Mouse (Mus musculus) large intestine, adult 2 months (tissue): ENCODE data around the gene Adam22. TPM values are rescaled to one million over a fixed set of nuclear protein-coding genes. Genes with fewer than 3 reads are reported as not detected.

Source experiments
- DNase-seq: peaks from one replicate; pipeline ENCODE4 v3.0.0-alpha.2; 2012; ENCODE audit warnings: low read depth, low spot score
- WGBS: fragments of 180-500 bp; shearing (Covaris S2); methylation state at CpG from one replicate; pipeline ENCODE4 v1.1.7; 2018; 5-methylcytosine and 5-hydroxymethylcytosine counted together
- polyA plus RNA-seq: library from polyadenylated mRNA; depleted of rRNA; stranded (reverse); fragments of >200 nt; gene quantifications from 2 replicates; pipeline ENCODE4 v1.2.3, GENCODE M21; 2012

The Adam22 gene
- polyA plus RNA-seq, 1 experiment: 0.27 TPM

GRCm38 (mm10) chr5:8341676-8342075 is 26.3 kb downstream of the Adam22 start:
- WGBS: 93% methylated on average over 4 of the region's 4 CpGs
- no peak for DNase-seq

- WGBS: 75% methylated on average over 4 of the region's 4 CpGs
- DNase-seq: no peak
Measured at GRCm38 (mm10) chr5:8327645-8328269, 40.2 kb downstream of the Adam22 start.

- 54% methylated on average over 5 of the region's 5 CpGs for WGBS
- no peak for DNase-seq
Measured at GRCm38 (mm10) chr5:8326671-8327070, 41.3 kb downstream of the Adam22 start.

GRCm38 (mm10) chr5:8312324-8312723 is 55.6 kb downstream of the Adam22 start:
- DNase-seq: no peak
- 74% methylated on average over 2 of the region's 2 CpGs for WGBS

GRCm38 (mm10) chr5:8310907-8311306 is 57.1 kb downstream of the Adam22 start:
- no peak for DNase-seq
- 53% methylated on average over 4 of the region's 4 CpGs for WGBS

- DNase-seq: no peak
- 70% methylated on average over 10 of the region's 10 CpGs for WGBS
Measured at GRCm38 (mm10) chr5:8297719-8298419, 70.1 kb downstream of the Adam22 start.

GRCm38 (mm10) chr5:8293287-8293686 is 74.7 kb downstream of the Adam22 start:
- WGBS: 24% methylated on average over 1 of the region's 1 CpGs
- DNase-seq: no peak

DNA sequence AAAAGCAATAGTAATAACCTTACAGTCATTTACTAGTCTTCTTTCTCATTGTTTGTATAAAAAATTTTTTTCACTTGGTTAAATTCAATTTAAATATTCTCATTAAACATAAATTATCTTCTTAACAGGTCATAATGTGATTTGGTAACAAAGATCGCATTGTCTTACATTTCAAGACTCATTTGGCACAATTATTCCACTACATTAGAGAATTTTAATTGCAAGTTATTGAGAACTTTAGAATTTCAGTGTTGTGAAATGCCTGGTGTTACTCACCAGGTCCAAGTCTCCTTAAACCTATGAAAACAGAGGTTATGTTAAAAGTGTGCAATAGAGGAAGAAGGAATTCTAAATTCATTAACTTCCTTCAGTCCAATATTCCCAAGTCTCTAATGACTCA is 76.5 kb downstream of the Adam22 start:
- 94% methylated on average over 1 of the region's 1 CpGs for WGBS
- no peak for DNase-seq

- WGBS: 71% methylated on average over 6 of the region's 6 CpGs
Measured at GRCm38 (mm10) chr5:8289678-8290614, 78.0 kb downstream of the Adam22 start.

DNA sequence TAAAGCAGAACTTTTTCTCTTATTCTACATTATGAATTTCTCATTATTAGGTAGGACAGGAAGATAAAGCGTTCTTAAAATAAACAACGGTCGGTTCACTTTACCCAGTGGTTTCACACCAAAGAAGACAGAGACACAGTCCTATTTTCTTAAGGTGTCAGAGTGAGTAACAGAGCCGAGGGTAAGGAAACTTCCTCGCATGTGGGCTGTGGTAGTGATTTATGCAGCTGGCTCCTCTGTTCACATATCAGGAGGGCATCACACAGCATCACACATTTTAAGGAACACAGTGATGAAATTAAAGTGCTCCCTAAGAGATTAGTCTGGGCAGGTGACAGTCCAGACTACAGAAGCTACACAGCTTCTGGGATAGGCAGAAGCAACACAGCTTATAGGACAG is 83.8 kb downstream of the Adam22 start:
- DNase-seq: no peak
- WGBS: 65% methylated on average over 5 of the region's 5 CpGs

More at GRCm38 (mm10) chr5:8289678-8290614, 78.0 kb downstream of the Adam22 start:
- no peak for DNase-seq

DNA sequence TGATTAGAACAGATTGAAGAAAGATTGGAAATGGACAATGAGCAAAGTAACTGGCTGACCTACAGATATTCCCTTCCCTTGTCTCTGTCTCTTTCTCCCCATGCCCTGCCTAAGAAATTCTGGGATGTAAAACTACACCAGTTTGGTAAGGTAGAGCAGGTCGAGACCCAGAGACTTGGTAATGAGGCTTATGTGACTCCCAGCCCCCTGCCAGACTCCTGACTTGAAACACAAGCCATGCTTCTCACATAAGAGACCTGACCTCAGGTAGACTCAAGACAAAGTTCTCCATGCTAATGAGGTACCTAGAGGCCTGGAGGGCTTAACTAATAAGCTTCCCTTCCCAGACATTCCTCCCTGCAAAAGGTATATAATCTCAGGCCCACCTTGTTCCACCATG is 91.8 kb downstream of the Adam22 start:
- no peak for DNase-seq
- 74% methylated on average over 1 of the region's 1 CpGs for WGBS

- 89% methylated on average over 1 of the region's 1 CpGs for WGBS
- DNase-seq: no peak
Measured at GRCm38 (mm10) chr5:8257366-8257765, 110.6 kb downstream of the Adam22 start.

DNA sequence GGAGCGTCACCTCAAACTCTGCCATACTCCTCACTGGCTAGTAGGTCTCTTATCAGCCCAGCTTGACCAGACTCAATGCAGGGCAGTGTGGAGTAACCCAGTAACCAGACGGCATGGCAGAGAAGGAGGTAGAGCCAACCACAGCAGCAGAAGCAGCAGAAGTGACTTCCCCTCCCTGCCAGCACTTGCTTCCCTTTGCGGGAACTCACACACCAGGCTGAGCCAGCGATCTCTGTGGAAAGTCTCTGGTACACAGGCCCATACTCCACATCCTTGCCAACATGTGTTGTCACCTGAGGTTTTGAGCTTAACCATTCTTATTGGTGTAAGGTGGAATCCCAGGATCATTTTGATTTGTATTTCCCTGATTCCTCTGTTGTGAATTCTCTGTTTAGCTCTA is 111.5 kb downstream of the Adam22 start:
- no peak for DNase-seq
- WGBS: 82% methylated on average over 4 of the region's 4 CpGs

GRCm38 (mm10) chr5:8244696-8245095 is 123.3 kb downstream of the Adam22 start:
- 86% methylated on average over 7 of the region's 7 CpGs for WGBS
- DNase-seq: no peak

DNA sequence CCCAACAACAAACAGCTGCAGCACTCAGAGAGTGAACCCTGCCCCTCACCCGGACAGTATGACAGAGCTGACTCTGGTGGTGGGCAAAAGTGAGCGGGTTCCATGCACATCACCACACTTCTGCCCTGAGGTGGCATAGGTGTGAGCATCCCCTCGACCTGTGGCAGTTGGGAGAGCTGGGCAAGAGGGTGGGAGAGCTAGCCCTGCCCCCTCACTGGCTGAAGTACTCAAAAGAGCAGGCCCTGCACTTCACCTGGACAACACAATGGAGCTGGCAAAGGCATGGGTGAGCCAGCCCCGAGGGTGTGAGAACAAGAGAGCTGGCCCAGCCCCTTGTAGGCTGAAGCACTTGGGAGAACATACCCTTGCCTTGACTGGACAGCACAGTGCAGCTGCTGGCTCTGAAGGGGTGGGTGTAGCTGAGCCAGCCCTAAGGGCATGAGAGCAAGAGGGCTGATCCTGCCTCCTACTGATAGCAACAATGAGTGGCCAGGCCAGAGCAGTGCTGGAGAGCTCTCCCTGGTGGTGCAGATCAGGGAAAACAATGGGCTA is 124.8 kb downstream of the Adam22 start:
- no peak for DNase-seq
- 63% methylated on average over 4 of the region's 4 CpGs for WGBS

DNA sequence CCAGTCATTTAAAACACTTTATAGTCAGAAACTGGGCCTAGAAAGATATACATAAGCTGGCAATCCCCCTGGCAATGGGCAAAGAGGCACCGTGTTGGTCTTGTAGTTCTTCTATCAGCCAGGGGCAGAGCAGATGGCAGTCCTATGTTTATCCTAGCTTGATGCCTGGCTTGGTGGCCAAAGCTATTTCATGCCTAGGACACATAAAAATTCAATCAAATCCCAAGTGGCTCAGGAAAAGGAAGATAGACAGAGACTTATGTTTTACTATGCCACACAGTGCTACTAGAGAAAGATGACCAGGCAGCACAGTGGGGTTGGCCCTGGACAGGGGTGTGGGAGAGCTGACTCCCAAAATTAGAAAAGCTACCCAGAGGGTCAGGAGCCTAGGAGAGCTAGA is 125.3 kb downstream of the Adam22 start:
- no peak for DNase-seq
- 83% methylated on average over 1 of the region's 1 CpGs for WGBS

DNA sequence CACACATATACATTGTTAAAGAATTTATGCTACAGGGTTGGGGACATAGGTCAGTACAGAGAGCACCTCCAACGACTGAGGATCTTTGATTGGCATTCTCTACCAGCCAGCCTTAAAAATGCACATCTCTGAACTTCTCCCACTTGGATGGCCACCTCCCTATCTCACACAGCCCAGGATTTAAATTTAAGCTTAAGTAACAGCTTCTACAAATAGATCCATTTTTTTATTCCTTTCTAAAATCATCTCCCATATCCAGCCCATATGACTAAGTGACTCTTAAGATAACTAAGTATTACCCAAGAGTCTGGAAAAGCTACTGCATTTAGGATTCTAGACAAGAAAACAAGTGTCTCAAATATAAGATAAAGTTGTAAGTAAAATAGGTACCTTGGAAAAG is 140.9 kb downstream of the Adam22 start:
- DNase-seq: no peak
- 74% methylated on average over 1 of the region's 1 CpGs for WGBS

GRCm38 (mm10) chr5:8224321-8224705 is 143.6 kb downstream of the Adam22 start:
- WGBS: 88% methylated on average over 4 of the region's 4 CpGs
- no peak for DNase-seq

DNA sequence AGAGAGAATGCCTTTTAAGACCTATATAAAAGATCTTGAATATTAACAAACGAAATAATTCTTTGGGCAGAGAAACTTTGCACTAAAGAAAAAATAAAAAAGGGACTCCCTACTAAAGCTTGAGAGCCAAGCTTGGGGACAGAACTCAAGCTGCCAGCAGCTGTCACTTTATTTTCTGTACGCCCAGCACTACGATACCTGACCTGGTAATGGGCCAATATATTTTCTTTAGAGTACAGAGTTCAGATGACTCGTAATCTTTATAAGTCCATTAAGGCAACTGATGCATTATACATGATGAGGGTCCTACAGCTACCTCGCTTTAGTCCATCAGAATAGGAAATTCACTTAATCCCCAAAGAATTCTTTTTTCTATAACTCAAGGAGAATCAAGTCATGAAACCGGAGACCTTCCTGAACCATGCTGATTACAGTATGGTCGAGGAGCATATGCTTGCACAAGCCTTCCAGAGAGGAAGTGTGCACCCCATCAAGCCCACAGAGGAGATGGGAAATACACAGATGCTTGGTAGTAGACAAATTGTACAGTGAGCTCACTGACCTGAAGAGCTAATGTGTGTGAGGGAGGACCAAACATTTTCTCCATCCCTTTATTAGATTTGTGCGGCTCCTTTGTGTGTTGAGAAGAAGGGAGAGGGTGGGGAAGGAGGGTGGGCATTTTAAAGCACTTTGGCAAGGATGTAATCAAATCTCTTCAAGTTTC is 144.2 kb downstream of the Adam22 start:
- no peak for DNase-seq
- 70% methylated on average over 8 of the region's 8 CpGs for WGBS

GRCm38 (mm10) chr5:8221630-8222029 is 146.3 kb downstream of the Adam22 start:
- WGBS: 61% methylated on average over 5 of the region's 5 CpGs
- no peak for DNase-seq
